Mouse (Mus musculus): ENCODE measurements around the gene Gpr146.

DNA sequence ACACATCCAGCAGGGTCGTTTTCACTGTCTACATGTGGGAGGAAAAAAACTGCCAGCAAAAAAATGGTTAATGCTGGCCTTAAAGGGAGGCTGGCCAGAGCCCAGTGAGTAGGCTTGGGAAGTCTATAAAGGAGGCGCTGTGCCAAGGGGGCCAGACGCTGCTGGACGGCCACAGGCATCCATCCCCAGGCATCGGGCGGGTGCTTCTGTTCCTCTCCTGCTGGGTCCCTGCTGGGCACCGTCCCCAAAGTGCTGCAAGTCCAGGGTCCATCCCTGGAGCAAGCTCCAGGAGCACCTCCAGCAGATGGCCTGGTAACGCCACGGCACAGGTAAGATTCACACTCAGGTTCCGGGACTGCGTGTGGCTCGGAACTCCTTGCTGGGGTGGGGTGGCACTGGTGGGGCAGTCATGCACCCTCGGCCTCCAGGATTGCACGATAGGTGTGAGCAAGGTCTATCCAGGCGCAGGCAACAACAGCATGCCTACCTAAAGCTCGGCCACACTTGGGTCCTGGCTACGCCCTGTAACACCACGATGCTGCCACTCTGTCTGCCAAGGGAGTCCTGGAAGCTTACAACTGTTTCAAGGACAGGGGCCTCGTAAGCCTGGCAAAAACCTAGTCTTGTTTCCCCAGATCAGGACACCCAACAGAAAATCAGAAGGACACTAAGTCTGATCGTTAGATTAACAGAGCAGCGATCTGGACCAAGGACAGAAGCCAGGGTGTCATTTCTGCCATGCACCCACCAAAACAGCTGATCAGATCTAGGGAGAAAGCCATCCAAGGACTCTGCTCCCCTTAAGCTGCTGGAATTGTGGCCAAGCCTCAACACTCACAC lies 45.7 kb downstream of the Gpr146 start, which contains the start of gene Gper1:
- 0 out of 2 replicates have a peak, but pooled peaks have one; percentile 21 for TF ChIP-seq CTCF (IDR thresholded peaks at IDR 0.05; ENCODE audit: low read depth)
- no peak for TF ChIP-seq EP300 (optimal IDR thresholded peaks at IDR 0.05)

Measured in stomach, postnatal 0 days (tissue).